Mouse (Mus musculus) ES-E14 (cell line): ENCODE measurements around the gene Klhl10.

ENCODE experiments used
- CHD2 ChIP-seq: IDR thresholded peaks from 2 replicates; pipeline ENCODE4 v1.6.1; 2014; ENCODE audit warnings: mild to moderate bottlenecking, low read depth, low read length, inconsistent platforms
- HCFC1 ChIP-seq: IDR thresholded peaks from 2 replicates; pipeline ENCODE4 v1.6.1; 2012; ENCODE audit warnings: low read length, inconsistent platforms, borderline replicate concordance; ENCODE audit not compliant: insufficient read depth
- ZC3H11A ChIP-seq: IDR thresholded peaks from 2 replicates; pipeline ENCODE4 v1.6.1; 2012; ENCODE audit warnings: low read depth, mild to moderate bottlenecking, inconsistent platforms, low read length, borderline replicate concordance
- ZNF384 ChIP-seq: IDR thresholded peaks from 2 replicates; pipeline ENCODE4 v1.6.1; 2012; ENCODE audit warnings: low read depth, low read length, inconsistent platforms

DNA sequence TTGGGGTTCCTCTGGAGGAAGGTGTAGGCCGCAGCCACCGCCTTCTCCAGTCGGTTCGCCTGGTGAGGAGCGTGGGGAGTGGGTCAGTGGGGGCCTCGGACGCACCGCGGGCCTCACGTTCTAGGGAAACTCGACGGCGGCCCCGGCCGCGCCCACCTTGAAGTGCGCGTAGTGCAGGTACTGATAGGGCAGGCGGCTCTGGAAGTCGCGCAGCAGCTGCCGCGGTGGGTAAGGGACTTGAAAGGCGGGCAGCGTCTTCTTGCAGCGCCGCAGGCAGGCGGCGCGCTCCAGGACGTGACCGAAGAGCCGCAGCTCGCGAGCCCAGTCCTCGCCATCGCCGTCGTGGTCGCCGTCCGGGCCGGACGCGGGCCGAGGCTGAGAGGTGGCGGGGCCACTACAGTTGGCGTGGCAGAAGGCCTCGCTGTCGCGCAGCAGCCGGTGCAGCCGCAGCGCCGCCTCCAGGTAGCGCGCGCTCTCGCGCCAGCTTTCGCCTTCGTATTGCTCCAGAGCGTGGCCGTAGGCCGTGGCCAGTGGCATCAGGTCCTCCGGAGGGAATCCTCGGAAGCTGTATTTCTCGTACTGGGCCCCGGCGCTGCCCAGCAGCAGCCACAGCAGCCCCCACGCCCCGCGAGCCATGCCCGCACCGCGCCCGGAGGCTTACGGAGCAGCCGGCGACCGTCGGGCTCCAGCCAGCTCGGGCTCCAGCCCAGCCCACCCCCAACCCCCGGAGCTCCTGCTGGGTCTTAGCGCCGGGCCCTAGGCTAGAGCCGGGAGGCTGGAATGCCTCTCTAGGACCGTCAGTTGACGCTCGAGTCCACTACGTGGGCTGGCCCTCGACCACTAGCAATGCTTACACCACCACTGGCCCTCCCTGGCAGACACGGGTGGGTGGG, 27.4 kb upstream of the Klhl10 start, which contains the start of gene P3h4:
- TF ChIP-seq ZNF384 (no peak), HCFC1 (no peak; the same call in 1 of the 2 replicates), CHD2 (no peak), ZC3H11A (no peak)
